Mouse (Mus musculus): ENCODE data around the gene Unc93b1. TPM values are rescaled to one million over a fixed set of nuclear protein-coding genes. Genes with fewer than 3 reads are reported as not detected.

Gene Unc93b1
- total and polyA plus RNA-seq, 2 experiments from 2014 or later, result 11.9 to 18.1 TPM

GRCm38 (mm10) chr19:3916727-3917126 lies 18.3 kb upstream of the Unc93b1 start:
- TF ChIP-seq EP300 (IDR thresholded peaks at IDR 0.05; ENCODE audit: low read depth), result no peak
- TF ChIP-seq CTCF (IDR thresholded peaks at IDR 0.05; ENCODE audit: low read depth), result no peak
- Histone ChIP-seq H3K36me3 (replicated peaks; ENCODE audit: control insufficient read depth, insufficient read depth, low read length) (no peaks in the 10 kb centered on the region), H3K27ac (ENCODE audit: low read depth) (no peak overlapping the region), H3K9me3 (replicated peaks; ENCODE audit: control insufficient read depth, low read length) (no peaks in the 10 kb centered on the region), H3K4me1 (ENCODE audit: control insufficient read depth, insufficient read depth) (peaks cover 13% of the 10 kb centered on the region), H3K4me3 (ENCODE audit: low read depth, low read length) (no peak overlapping the region), H3K9ac (replicated peaks; ENCODE audit: low read depth, low read length) (no peak overlapping the region), H3K4me2 (ENCODE audit: low read depth, low read length) (no peak overlapping the region), H3K27me3 (ENCODE audit: control insufficient read depth, insufficient read depth, low read length) (no peaks in the 10 kb centered on the region)
- WGBS, result 74% methylated on average over 11 of the region's 11 CpGs
- ATAC-seq (ENCODE audit: insufficient read depth, low read depth), result no peak
- DNase-seq (ENCODE audit: low spot score), result no peak

- no peaks in the 10 kb centered on the region for H3K9me3 ChIP-seq (replicated peaks; ENCODE audit: control insufficient read depth, low read length)
- no peak overlapping the region for H3K4me3 ChIP-seq (ENCODE audit: low read depth, low read length)
- TF ChIP-seq CTCF (IDR thresholded peaks at IDR 0.05; ENCODE audit: low read depth) (no peak), EP300 (IDR thresholded peaks at IDR 0.05; ENCODE audit: low read depth) (no peak)
These were observed 15.1 kb upstream of the Unc93b1 start for GRCm38 (mm10) chr19:3919928-3920327.

GRCm38 (mm10) chr19:3922661-3923371 lies 12.2 kb upstream of the Unc93b1 start:
- TF ChIP-seq CTCF (IDR thresholded peaks at IDR 0.05; ENCODE audit: low read depth) (no peak), EP300 (IDR thresholded peaks at IDR 0.05; ENCODE audit: low read depth) (no peak)
- Histone ChIP-seq H3K9me3 (replicated peaks; ENCODE audit: control insufficient read depth, low read length) (no peaks in the 10 kb centered on the region), H3K27me3 (ENCODE audit: control insufficient read depth, insufficient read depth, low read length) (no peaks in the 10 kb centered on the region), H3K4me2 (ENCODE audit: low read depth, low read length) (no peak overlapping the region), H3K27ac (ENCODE audit: low read depth) (peak overlapping the region; percentile 27; the same call in 1 of the 2 replicates), H3K4me3 (ENCODE audit: low read depth, low read length) (no peak overlapping the region), H3K9ac (replicated peaks; ENCODE audit: low read depth, low read length) (no peak overlapping the region), H3K36me3 (replicated peaks; ENCODE audit: control insufficient read depth, insufficient read depth, low read length) (no peaks in the 10 kb centered on the region), H3K4me1 (ENCODE audit: control insufficient read depth, insufficient read depth) (peaks cover 15% of the 10 kb centered on the region; the same call in 1 of the 2 replicates)
- 46% methylated on average over 10 of the region's 10 CpGs for WGBS
- no peak for ATAC-seq (ENCODE audit: insufficient read depth, low read depth)
- DNase-seq (ENCODE audit: low spot score), result no peak

More at GRCm38 (mm10) chr19:3919928-3920327, 15.1 kb upstream of the Unc93b1 start:
- no peak overlapping the region for H3K27ac ChIP-seq (ENCODE audit: low read depth)
- no peak overlapping the region for H3K9ac ChIP-seq (replicated peaks; ENCODE audit: low read depth, low read length)
- H3K4me2 ChIP-seq (ENCODE audit: low read depth, low read length), result no peak overlapping the region
- H3K4me1 ChIP-seq (ENCODE audit: control insufficient read depth, insufficient read depth), result peaks cover 13% of the 10 kb centered on the region; the same call in 1 of the 2 replicates
- DNase-seq (ENCODE audit: low spot score) (no peak), ATAC-seq (ENCODE audit: insufficient read depth, low read depth) (no peak)
- H3K27me3 ChIP-seq (ENCODE audit: control insufficient read depth, insufficient read depth, low read length), result no peaks in the 10 kb centered on the region
- no peaks in the 10 kb centered on the region for H3K36me3 ChIP-seq (replicated peaks; ENCODE audit: control insufficient read depth, insufficient read depth, low read length)

GRCm38 (mm10) chr19:3923586-3923985 lies 11.4 kb upstream of the Unc93b1 start:
- no peak overlapping the region for H3K4me3 ChIP-seq (ENCODE audit: low read depth, low read length)
- H3K27me3 ChIP-seq (ENCODE audit: control insufficient read depth, insufficient read depth, low read length), result no peaks in the 10 kb centered on the region
- no peaks in the 10 kb centered on the region for H3K36me3 ChIP-seq (replicated peaks; ENCODE audit: control insufficient read depth, insufficient read depth, low read length)
- no peak for ATAC-seq (ENCODE audit: insufficient read depth, low read depth)
- peak overlapping the region; percentile 27; the same call in 1 of the 2 replicates for H3K27ac ChIP-seq (ENCODE audit: low read depth)
- WGBS, result 60% methylated on average over 13 of the region's 13 CpGs
- no peak for TF ChIP-seq EP300 (IDR thresholded peaks at IDR 0.05; ENCODE audit: low read depth)
- no peak for TF ChIP-seq CTCF (IDR thresholded peaks at IDR 0.05; ENCODE audit: low read depth)
- H3K9ac ChIP-seq (replicated peaks; ENCODE audit: low read depth, low read length), result no peak overlapping the region
- DNase-seq (ENCODE audit: low spot score), result no peak
- no peak overlapping the region for H3K4me2 ChIP-seq (ENCODE audit: low read depth, low read length)
- no peaks in the 10 kb centered on the region for H3K9me3 ChIP-seq (replicated peaks; ENCODE audit: control insufficient read depth, low read length)
- H3K4me1 ChIP-seq (ENCODE audit: control insufficient read depth, insufficient read depth), result peaks cover 15% of the 10 kb centered on the region; the same call in 1 of the 2 replicates

GRCm38 (mm10) chr19:3924190-3924589 lies 10.8 kb upstream of the Unc93b1 start:
- WGBS, result 55% methylated on average over 8 of the region's 8 CpGs
- ATAC-seq (ENCODE audit: insufficient read depth, low read depth) (no peak), DNase-seq (ENCODE audit: low spot score) (no peak)
- H3K4me2 ChIP-seq (ENCODE audit: low read depth, low read length), result no peak overlapping the region
- H3K4me3 ChIP-seq (ENCODE audit: low read depth, low read length), result no peak overlapping the region
- no peaks in the 10 kb centered on the region for H3K9me3 ChIP-seq (replicated peaks; ENCODE audit: control insufficient read depth, low read length)
- peaks cover 15% of the 10 kb centered on the region; the same call in 1 of the 2 replicates for H3K4me1 ChIP-seq (ENCODE audit: control insufficient read depth, insufficient read depth)
- TF ChIP-seq EP300 (IDR thresholded peaks at IDR 0.05; ENCODE audit: low read depth) (no peak), CTCF (IDR thresholded peaks at IDR 0.05; ENCODE audit: low read depth) (no peak)
- no peaks in the 10 kb centered on the region for H3K27me3 ChIP-seq (ENCODE audit: control insufficient read depth, insufficient read depth, low read length)
- H3K27ac ChIP-seq (ENCODE audit: low read depth), result peak overlapping the region; percentile 27
- no peak overlapping the region for H3K9ac ChIP-seq (replicated peaks; ENCODE audit: low read depth, low read length)
- no peaks in the 10 kb centered on the region for H3K36me3 ChIP-seq (replicated peaks; ENCODE audit: control insufficient read depth, insufficient read depth, low read length)
